Mouse (Mus musculus) midbrain, embryonic 11.5 days (tissue): ENCODE measurements around the gene Olfr222. TPM values are rescaled to one million over a fixed set of nuclear protein-coding genes. Genes with fewer than 3 reads are reported as not detected.

Experiments
- ATAC-seq: fragments of 200-750 bp; cut with Nextera tagmentation; 2 replicates; pipeline ENCODE4 v1.8.0; 2017; ENCODE audit warnings: moderate TSS enrichment, moderate library complexity; ENCODE audit not compliant: low FRiP score
- DNase-seq: peaks from one replicate; pipeline ENCODE4 v3.0.0; 2015; ENCODE audit warnings: low spot score; ENCODE audit errors: missing footprints
- H3K27ac ChIP-seq: fragments of 300-500 bp; sonication (generic); 2 replicates; pipeline ENCODE4 v1.5.1; 2014; ENCODE audit warnings: low read depth, low read length
- H3K27me3 ChIP-seq: fragments of 300-500 bp; sonication (generic); 2 replicates; pipeline ENCODE4 v1.6.1; 2014; ENCODE audit warnings: mild to moderate bottlenecking, low read length, moderate library complexity, mixed read lengths; ENCODE audit not compliant: control insufficient read depth, insufficient read depth
- H3K36me3 ChIP-seq: fragments of 300-500 bp; sonication (generic); 2 replicates; pipeline ENCODE4 v1.6.1; 2014; ENCODE audit warnings: mild to moderate bottlenecking, low read length, moderate library complexity, mixed read lengths; ENCODE audit not compliant: control insufficient read depth, insufficient read depth
- H3K4me1 ChIP-seq: fragments of 300-500 bp; sonication (generic); 2 replicates; pipeline ENCODE4 v1.6.1; 2014; ENCODE audit warnings: low read length; ENCODE audit not compliant: control insufficient read depth, insufficient read depth
- H3K4me2 ChIP-seq: fragments of 300-500 bp; sonication (generic); 2 replicates; pipeline ENCODE4 v1.6.1; 2014; ENCODE audit warnings: mild to moderate bottlenecking, moderate library complexity
- H3K4me3 ChIP-seq: fragments of 300-500 bp; sonication (generic); 2 replicates; pipeline ENCODE4 v1.5.1; 2014; ENCODE audit warnings: low read depth, low read length
- H3K9ac ChIP-seq: fragments of 300-500 bp; sonication (generic); 2 replicates; pipeline ENCODE4 v1.6.1; 2014; ENCODE audit warnings: low read length
- H3K9me3 ChIP-seq: fragments of 300-500 bp; sonication (generic); 2 replicates; pipeline ENCODE4 v1.6.1; 2016; ENCODE audit warnings: low read length; ENCODE audit not compliant: control insufficient read depth
- WGBS: fragments of 180-500 bp; shearing (Covaris S2); extraction: QIAGEN DNeasy Blood & Tissue Kit; methylation state at CpG from one replicate; pipeline ENCODE4 v1.1.7; 2014; 5-methylcytosine and 5-hydroxymethylcytosine counted together
- polyA plus RNA-seq: library from polyadenylated mRNA; unstranded; fragments of >200 nt; fragmentation: Nextera tagmentation; extraction: Ambion mirVana; gene quantifications from 2 replicates; pipeline ENCODE4 v1.2.1, GENCODE M21; 2014

Olfr222 gene
- polyA plus RNA-seq, 1 experiment from 2014 or later, result not detected

DNA sequence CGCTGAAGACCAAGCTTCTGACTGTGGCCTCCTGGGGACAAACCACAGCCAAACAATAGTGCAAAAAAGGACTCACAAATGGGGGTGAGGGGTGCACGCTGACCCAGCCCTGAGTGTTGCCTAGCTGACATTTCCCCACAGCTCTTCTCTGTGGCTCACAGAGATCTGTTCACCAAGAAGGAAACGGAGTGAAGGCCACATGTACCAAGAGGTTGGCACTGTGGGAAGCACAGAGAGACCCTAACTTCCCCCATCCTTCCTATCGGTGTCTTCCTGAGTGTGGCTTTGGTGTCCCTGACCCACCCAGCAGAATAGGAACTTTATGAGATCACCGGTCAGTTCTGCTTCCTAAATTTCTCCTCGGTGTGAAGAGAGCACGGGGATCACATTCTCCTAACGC lies 21.5 kb downstream of the Olfr222 start:
- Histone ChIP-seq H3K4me3 (no peak overlapping the region), H3K9ac (no peak overlapping the region), H3K27me3 (no peaks in the 10 kb centered on the region), H3K4me2 (no peak overlapping the region), H3K4me1 (no peaks in the 10 kb centered on the region), H3K36me3 (no peaks in the 10 kb centered on the region), H3K27ac (no peak overlapping the region), H3K9me3 (no peaks in the 10 kb centered on the region)
- WGBS, result 79% methylated on average over 8 of the region's 8 CpGs
- ATAC-seq (no peak), DNase-seq (no peak)

DNA sequence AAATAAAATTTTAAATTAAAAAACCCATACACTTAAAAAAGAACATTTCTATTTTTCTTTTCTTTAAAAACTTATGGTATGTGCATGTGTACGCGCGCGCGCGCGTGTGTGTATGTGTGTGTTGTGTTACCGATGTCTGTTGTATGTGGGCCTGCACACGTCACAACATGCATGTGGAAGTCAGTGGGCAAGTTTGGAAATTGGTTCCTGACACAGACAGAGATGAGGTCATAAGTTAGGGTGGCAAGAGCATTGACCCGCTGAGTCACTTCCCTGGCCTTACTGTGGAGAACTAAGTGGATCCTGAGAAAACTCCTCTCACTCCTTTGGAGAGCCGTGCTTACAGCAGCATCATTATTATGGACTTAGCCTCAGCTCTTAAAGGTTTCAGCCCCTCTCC lies 21.9 kb downstream of the Olfr222 start:
- WGBS, result 92% methylated on average over 11 of the region's 11 CpGs
- Histone ChIP-seq H3K4me3 (no peak overlapping the region), H3K36me3 (no peaks in the 10 kb centered on the region), H3K27me3 (no peaks in the 10 kb centered on the region), H3K4me1 (no peaks in the 10 kb centered on the region), H3K9ac (no peak overlapping the region), H3K9me3 (no peaks in the 10 kb centered on the region), H3K4me2 (no peak overlapping the region), H3K27ac (no peak overlapping the region)
- DNase-seq (no peak), ATAC-seq (no peak)

DNA sequence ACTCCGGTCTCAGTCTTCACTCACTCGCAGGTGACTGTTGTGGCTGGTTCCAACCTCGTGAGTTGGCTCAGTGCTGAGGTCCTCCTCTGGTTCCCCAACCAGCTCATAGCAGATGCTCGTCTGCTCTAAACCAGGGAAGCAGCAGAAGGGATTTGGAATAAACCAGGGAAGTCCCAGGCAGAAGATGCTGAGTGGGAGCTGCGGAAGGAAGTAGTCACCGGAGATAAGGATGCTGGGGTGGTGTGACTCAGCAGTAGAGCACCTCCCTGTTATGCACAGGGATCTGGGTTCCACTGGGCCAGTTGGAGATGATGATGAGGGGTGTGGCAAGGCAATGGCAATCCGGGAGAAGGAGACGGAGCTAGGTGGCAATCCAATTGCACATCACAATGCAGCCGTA lies 32.0 kb downstream of the Olfr222 start:
- no peak overlapping the region for H3K9ac ChIP-seq
- H3K4me1 ChIP-seq, result no peaks in the 10 kb centered on the region
- no peak for DNase-seq
- no peak overlapping the region for H3K4me2 ChIP-seq
- WGBS, result 86% methylated on average over 9 of the region's 9 CpGs
- no peak for ATAC-seq
- no peaks in the 10 kb centered on the region for H3K27me3 ChIP-seq
- H3K36me3 ChIP-seq, result no peaks in the 10 kb centered on the region
- no peaks in the 10 kb centered on the region for H3K9me3 ChIP-seq
- H3K27ac ChIP-seq, result no peak overlapping the region
- H3K4me3 ChIP-seq, result no peak overlapping the region

DNA sequence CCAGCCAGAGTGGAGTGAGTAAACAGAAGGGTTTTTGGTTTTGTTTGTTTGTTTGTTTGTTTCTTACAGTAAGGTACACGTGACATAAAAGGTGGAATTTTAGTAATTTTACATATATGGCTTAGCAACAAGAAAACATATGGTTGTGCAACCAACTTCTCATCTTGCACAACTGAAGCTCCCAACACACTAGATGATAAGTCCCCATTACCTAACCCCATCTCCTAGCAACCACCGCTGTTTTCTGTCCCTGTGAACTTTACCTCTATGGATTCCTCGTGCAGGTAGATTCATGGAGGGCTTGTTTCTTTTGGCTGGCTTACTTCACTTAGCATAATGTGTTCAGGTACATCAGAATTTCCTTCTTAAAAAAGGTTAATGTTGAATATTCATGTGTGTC lies 32.7 kb downstream of the Olfr222 start:
- Histone ChIP-seq H3K4me2 (no peak overlapping the region), H3K27ac (no peak overlapping the region), H3K9me3 (no peaks in the 10 kb centered on the region), H3K27me3 (no peaks in the 10 kb centered on the region), H3K4me3 (no peak overlapping the region), H3K36me3 (no peaks in the 10 kb centered on the region), H3K9ac (no peak overlapping the region), H3K4me1 (no peaks in the 10 kb centered on the region)
- DNase-seq (no peak), ATAC-seq (no peak)
- 82% methylated on average over 3 of the region's 3 CpGs for WGBS

DNA sequence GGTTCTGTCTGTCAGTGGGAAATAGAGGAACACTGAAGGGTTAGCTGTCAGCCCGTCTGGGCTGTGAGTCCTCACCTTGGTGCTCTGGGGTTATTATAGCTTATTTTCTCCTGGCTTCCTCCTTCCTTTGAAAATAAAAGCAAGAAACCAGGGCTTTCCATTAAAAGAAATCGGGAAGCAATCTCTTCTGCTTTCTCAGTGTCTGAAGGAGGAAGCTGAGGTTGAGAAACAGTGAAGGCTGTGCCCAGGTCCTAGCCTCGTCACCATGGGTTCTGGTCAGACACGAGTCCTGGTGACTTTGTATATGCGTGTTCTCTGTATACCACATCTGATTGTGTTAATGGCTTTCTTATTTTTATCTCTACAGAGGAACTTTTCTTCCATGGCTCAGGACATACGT lies 33.6 kb downstream of the Olfr222 start:
- 80% methylated on average over 6 of the region's 6 CpGs for WGBS
- Histone ChIP-seq H3K9ac (no peak overlapping the region), H3K27me3 (no peaks in the 10 kb centered on the region), H3K4me3 (no peak overlapping the region), H3K9me3 (no peaks in the 10 kb centered on the region), H3K36me3 (no peaks in the 10 kb centered on the region), H3K27ac (no peak overlapping the region), H3K4me2 (no peak overlapping the region), H3K4me1 (no peaks in the 10 kb centered on the region)
- DNase-seq (no peak), ATAC-seq (no peak)

DNA sequence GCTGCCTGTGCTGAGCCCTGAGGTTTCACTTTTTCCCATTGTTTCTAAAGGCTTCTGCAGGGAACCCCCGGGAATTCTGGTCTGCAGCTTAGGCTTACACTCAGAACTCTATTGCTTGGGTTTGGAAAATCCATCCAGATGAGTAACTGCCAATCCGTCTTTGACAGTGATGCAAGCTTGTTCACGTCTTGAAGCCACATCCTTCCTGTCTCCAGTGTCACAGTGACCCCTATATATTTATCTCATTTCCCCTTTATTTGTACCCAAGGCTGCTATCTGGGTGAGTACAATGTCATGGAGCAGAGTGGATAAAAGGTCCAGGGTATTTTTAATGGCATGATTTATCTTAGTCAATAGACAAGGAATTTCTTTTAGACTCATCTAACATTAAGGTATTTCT lies 34.7 kb downstream of the Olfr222 start, which contains the start of gene Nlrp3:
Gene Nlrp3, plus strand, starts transcription at position 245 of the 400 bp plus-strand sequence.
- Histone ChIP-seq H3K9ac (no peak within 1 kb of the TSS), H3K9me3 (no peaks in the 10 kb centered on the region), H3K4me2 (no peak within 1 kb of the TSS), H3K27ac (no peak within 1 kb of the TSS), H3K27me3 (no peaks in the 10 kb centered on the region), H3K36me3 (no peaks in the 10 kb centered on the region), H3K4me1 (no peaks in the 10 kb centered on the region), H3K4me3 (no peak within 1 kb of the TSS)
- ATAC-seq, result no peak
- WGBS, result 47% methylated on average over 3 of the region's 3 CpGs
- DNase-seq, result no peak

DNA sequence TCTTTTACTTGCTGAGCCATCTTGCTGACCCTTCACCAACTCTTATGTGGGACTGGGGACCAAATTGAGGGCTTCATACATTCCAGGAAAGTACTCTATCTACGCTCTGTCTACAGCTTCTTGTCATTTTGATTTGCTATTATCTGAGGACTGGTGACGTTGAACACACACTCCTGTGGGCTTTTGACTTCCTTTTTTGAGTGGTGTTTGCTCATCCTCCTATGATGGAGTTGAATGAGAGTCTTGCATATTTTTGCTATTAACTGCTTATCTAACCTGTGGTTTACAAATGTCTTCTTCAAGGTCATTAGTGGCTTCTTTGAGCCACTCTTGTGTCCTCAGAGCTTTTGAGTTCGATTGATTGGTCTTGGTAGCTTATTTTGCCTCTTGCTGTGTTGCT lies 35.9 kb downstream of the Olfr222 start:
- Histone ChIP-seq H3K4me3 (no peak overlapping the region), H3K36me3 (no peaks in the 10 kb centered on the region), H3K27me3 (no peaks in the 10 kb centered on the region), H3K9me3 (no peaks in the 10 kb centered on the region), H3K4me1 (no peaks in the 10 kb centered on the region), H3K9ac (no peak overlapping the region), H3K27ac (no peak overlapping the region), H3K4me2 (no peak overlapping the region)
- ATAC-seq (no peak), DNase-seq (no peak)
- 77% methylated on average over 3 of the region's 3 CpGs for WGBS

DNA sequence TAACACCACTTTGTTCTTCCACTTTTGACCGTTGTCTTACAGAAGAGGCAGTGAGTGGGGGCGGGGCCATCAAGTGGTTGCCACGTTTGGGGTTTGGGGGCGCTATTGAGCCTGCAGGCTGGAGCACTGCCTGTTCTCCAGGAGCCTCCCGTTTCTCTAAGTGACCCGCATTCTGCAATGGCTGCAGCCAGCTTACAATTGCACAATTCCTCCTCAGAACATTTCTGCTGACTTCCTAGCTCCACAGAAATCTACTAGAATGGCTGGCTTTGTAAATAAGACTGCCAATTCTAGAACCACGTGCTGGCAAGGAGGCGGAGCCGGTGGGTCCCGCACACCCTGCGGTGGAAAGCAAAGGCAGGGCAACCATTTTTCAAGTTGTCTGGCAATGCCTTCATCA lies 37.6 kb downstream of the Olfr222 start:
- Histone ChIP-seq H3K9ac (no peak overlapping the region), H3K27ac (no peak overlapping the region), H3K4me1 (no peaks in the 10 kb centered on the region), H3K4me3 (no peak overlapping the region), H3K27me3 (no peaks in the 10 kb centered on the region), H3K9me3 (no peaks in the 10 kb centered on the region), H3K4me2 (no peak overlapping the region), H3K36me3 (no peaks in the 10 kb centered on the region)
- WGBS, result 50% methylated on average over 11 of the region's 11 CpGs
- no peak for DNase-seq
- ATAC-seq, result no peak

DNA sequence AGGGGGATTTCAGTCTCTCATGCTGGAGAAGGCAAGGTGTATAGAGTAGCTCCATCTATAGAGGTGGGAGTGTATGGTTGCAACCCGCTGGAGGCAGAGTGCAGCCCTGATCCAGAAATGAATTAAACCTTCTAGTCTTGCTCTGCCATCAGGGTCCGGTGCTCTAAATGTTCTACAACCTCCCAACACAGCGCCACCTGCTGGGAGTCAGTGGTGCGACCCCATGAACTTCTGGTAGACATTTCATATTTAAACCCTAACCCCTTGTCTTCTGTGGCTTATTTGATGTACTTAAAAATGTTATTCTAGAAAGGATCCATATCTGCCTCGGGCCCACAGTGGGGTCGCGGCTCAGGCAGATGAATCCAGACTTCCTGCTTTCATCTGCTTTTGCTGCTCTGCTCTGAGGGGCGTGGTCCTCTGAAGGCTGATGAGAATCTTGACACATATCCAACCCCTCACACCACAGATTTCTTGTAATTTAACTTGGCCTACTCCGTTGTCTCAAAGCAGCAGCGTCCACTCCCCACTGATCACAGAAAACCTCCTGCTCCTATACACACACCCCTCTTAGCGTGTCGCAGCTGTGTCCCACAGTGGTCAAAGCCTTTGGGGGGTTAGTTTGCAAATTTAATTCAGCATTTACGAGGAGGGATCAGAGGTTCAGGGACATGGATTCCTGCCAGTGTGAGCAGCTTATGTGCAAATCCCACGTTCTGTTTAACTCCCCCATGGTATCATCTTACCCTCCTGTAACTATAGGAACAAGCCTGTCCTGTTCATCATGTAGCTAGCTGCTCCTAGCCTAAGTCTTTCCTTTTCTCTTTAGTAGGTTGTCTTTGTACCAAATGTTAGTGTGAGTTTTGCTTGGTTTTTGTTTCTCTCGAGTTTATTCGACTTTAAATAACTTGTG lies 38.6 kb downstream of the Olfr222 start:
- DNase-seq (no peak), ATAC-seq (no peak)
- H3K27ac ChIP-seq, result no peak overlapping the region
- no peak overlapping the region for H3K4me2 ChIP-seq
- no peaks in the 10 kb centered on the region for H3K9me3 ChIP-seq
- 72% methylated on average over 16 of the region's 16 CpGs for WGBS
- no peaks in the 10 kb centered on the region for H3K36me3 ChIP-seq
- H3K4me1 ChIP-seq, result no peaks in the 10 kb centered on the region
- no peak overlapping the region for H3K9ac ChIP-seq
- no peak overlapping the region for H3K4me3 ChIP-seq
- no peaks in the 10 kb centered on the region for H3K27me3 ChIP-seq
